Mouse (Mus musculus) stomach, postnatal 0 days (tissue): ENCODE measurements around the gene Rita1.

Experiments
- CTCF ChIP-seq: IDR thresholded peaks from 2 replicates; pipeline ENCODE4 v1.5.1; 2016; ENCODE audit warnings: antibody characterized with exemption, low read depth, mild to moderate bottlenecking, moderate library complexity
- EP300 ChIP-seq: optimal IDR thresholded peaks from 2 replicates; pipeline ENCODE3; 2016; ENCODE audit warnings: antibody characterized with exemption

DNA sequence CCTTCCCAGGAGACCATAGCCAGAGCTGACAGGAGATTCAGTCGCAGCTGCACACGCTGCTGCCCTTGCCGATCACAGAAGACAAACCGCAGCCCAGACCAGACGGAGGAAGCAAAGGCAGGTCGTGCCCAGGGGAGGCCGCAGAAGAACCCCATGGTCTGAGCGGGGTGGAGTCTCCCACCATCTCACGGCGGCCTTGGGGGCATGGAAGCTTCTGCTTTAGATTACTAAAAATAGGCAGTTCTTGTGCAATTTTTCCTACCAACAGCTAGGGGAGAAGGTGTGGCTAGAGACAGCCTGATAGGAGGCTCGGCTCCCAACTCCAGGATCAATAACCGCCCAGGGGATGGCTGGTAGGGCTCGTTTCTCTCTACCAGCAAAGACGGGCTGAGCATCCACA, 53.6 kb downstream of the Rita1 start:
- TF ChIP-seq CTCF (no peak), EP300 (no peak)
